Mouse (Mus musculus) megakaryocyte progenitor cell, adult 5-6 weeks (primary cell): ENCODE measurements around the gene Plin1. TPM values are rescaled to one million over a fixed set of nuclear protein-coding genes. Genes with fewer than 3 reads are reported as not detected.

Experiments
- total RNA-seq, 2 experiments: library from RNA; stranded (forward) in 1 of 2; stranded (reverse) in 1 of 2; fragments of 157-497, 149-512 nt in 1 of 2; fragments of 200-1000 nt in 1 of 2; gene quantifications; 2 replicates each; pipeline versions ENCODE4 v1.2.3 to v1.2.4; 2015 to 2017

The Plin1 gene
- total RNA-seq, 2 experiments from 2014 or later, result not detected

Other genes starting within 250 kb of the Plin1 start
- gene Rhcg, start 115.2 kb downstream of the Plin1 start, total RNA-seq (2015), result 0.29 and 1.9 TPM in 2 replicates
- 0.17 and 2.0 TPM in 2 replicates for gene Rhcg, start 115.2 kb downstream of the Plin1 start, total RNA-seq (2017)
- gene Ticrr, start 72.7 kb downstream of the Plin1 start, total RNA-seq (2015), result 32.2 and 41.3 TPM in 2 replicates
- gene Ticrr, start 72.7 kb downstream of the Plin1 start, total RNA-seq (2017), result 16.9 and 19.4 TPM in 2 replicates
- gene Kif7, start 17.2 kb downstream of the Plin1 start, total RNA-seq (2015), result 0.30 and 0.49 TPM in 2 replicates
- 1.0 and 1.5 TPM in 2 replicates for gene Kif7, start 17.2 kb downstream of the Plin1 start, total RNA-seq (2017)
- 1.7 TPM in 2 replicates for gene Pex11a, start 10.2 kb upstream of the Plin1 start, total RNA-seq (2015)
- gene Pex11a, start 10.2 kb upstream of the Plin1 start, total RNA-seq (2017), result 1.7 and 2.4 TPM in 2 replicates
- gene Wdr93, start 10.3 kb upstream of the Plin1 start, total RNA-seq (2015), result not detected in 2 replicates
- gene Wdr93, start 10.3 kb upstream of the Plin1 start, total RNA-seq (2017), result not detected in 2 replicates
- not detected in 2 replicates for gene Mesp1, start 60.9 kb upstream of the Plin1 start, total RNA-seq (2015)
- gene Mesp1, start 60.9 kb upstream of the Plin1 start, total RNA-seq (2017), result not detected in 2 replicates
- 0.10 TPM in 1 of 2 replicates, not detected in the other for gene Mesp2, start 77.8 kb upstream of the Plin1 start, total RNA-seq (2015)
- gene Mesp2, start 77.8 kb upstream of the Plin1 start, total RNA-seq (2017), result 0.27 TPM in 1 of 2 replicates, not detected in the other
- gene Anpep, start 128.2 kb upstream of the Plin1 start, total RNA-seq (2015), result 1.2 and 2.3 TPM in 2 replicates
- not detected in 2 replicates for gene Anpep, start 128.2 kb upstream of the Plin1 start, total RNA-seq (2017)
- gene Ap3s2, start 187.7 kb upstream of the Plin1 start, total RNA-seq (2015), result 15.7 and 25.3 TPM in 2 replicates
- gene Ap3s2, start 187.7 kb upstream of the Plin1 start, total RNA-seq (2017), result 6.9 and 8.2 TPM in 2 replicates
- gene Arpin, start 202.5 kb upstream of the Plin1 start, total RNA-seq (2015), result 0.15 TPM in 1 of 2 replicates, not detected in the other
- gene Arpin, start 202.5 kb upstream of the Plin1 start, total RNA-seq (2017), result 0.14 TPM in 1 of 2 replicates, not detected in the other